8 mouse cellular contexts compared by ENCODE assay signal in genomic region chr12:8313270-8313771, GRCm38 (mm10). TPM values are rescaled to one million over a fixed set of nuclear protein-coding genes. Genes with fewer than 3 reads are reported as not detected.
A peak's percentile ranks its signal among the peaks of the same experiment; 100 is the strongest.
DNase-seq lines count a peak whose midpoint lies in the region; ATAC-seq lines count a peak whose summit lies in the region.

Gene Hs1bp3 (plus strand): TSS chr12:8313432.

- DNase-seq in gastrocnemius, postnatal 10 days: peak; percentile 96
- peak; percentile 91 for DNase-seq in induced T-regulatory cell, adult 2 months (ENCODE audit: low read depth)
- DNase-seq in left cerebral cortex, postnatal 14 days (ENCODE audit: low spot score in 2 of 2): peak; percentile 82 to 87
- peak; percentile 95 for DNase-seq in right cerebral cortex, postnatal 14 days
- DNase-seq in urinary bladder, postnatal 36 days (ENCODE audit: low spot score in 2 of 2): peak; percentile 78 to 86

- peak; percentile 92 for ATAC-seq in activated CD4-positive, CD25-positive, alpha-beta regulatory T cell, adult 4 months
- peak; percentile 92 for ATAC-seq in common myeloid progenitor, adult 5-6 weeks (replicated peaks; ENCODE audit: low read depth, poor library complexity, severe bottlenecking)
- ATAC-seq in megakaryocyte-erythroid progenitor cell, adult 5-6 weeks (replicated peaks; ENCODE audit: low FRiP score, low TSS enrichment, poor library complexity, severe bottlenecking): peak; percentile 92

- intact Hi-C loops in left cerebral cortex, postnatal 14 days (cut with DNase I): no loop called here

RNA-seq across cellular contexts. Expression of gene Hs1bp3, which starts in this region (rescaled TPM):
- 1 to 10 TPM; 3.3 TPM for polyA plus RNA-seq in activated CD4-positive, CD25-positive, alpha-beta regulatory T cell, adult 4 months (2017; shearing (Covaris generic))
- total RNA-seq in common myeloid progenitor, adult 5-6 weeks (2017): 1.4 and 6.9 TPM in 2 replicates
- total RNA-seq in gastrocnemius, postnatal 10 days (2021): 1 to 10 TPM; 6.2 to 7.7 TPM
- total RNA-seq in left cerebral cortex, postnatal 14 days (2021): 10 to 100 TPM; 10.6 to 11.0 TPM
- total RNA-seq in megakaryocyte-erythroid progenitor cell, adult 5-6 weeks (2014; fragmentation: Nextera tagmentation): 3.0 and 3.8 TPM in 2 replicates
- total RNA-seq in megakaryocyte-erythroid progenitor cell, adult 5-6 weeks (2017): 2.3 and 2.9 TPM in 2 replicates

Comparison
In these comparisons a context has a peak if more than half of its experiments do, and no peak if none do; other contexts are left out.
1. Peak in every context shown above with its lines: DNase-seq and ATAC-seq.